Mouse (Mus musculus): ENCODE measurements around the gene Socs7.

DNA sequence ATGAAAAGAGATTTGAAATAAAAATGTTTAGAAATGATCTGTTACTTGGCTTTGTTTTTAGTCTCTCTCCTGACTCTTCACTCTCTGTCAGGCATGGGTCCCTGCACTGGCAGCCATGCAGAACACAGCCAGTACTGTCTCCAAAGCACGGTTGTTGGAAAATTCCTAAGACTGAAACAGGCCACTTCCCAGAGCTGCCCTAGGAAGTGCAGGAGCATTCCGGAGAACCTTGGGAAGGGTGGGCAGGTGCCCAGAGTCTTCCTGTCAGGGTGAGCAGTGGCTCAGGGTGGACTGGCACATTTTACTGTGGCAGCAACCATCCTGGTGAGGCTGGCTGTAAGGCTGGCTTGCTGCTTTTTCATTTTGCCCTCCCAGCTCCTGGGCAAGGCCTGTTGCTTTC is 36.2 kb downstream of the Socs7 start:
- TF ChIP-seq POLR2A (IDR thresholded peaks at IDR 0.05; ENCODE audit: low read depth, low read length) (no peak), CTCF (conservative IDR thresholded peaks at IDR 0.05; ENCODE audit: insufficient read depth, insufficient read length, low read depth, low read length) (no peak)
